Mouse (Mus musculus) G1E (cell line): ENCODE results near the gene Eefsec. TPM values are rescaled to one million over a fixed set of nuclear protein-coding genes. Genes with fewer than 3 reads are reported as not detected.

Experiments used
- ATAC-seq: 2 replicates; pipeline ENCODE4 v1.8.0; 2016; ENCODE audit warnings: mild to moderate bottlenecking; ENCODE audit not compliant: insufficient number of reproducible peaks, poor library complexity, low FRiP score, severe bottlenecking; ENCODE audit errors: extremely low read depth
- DNase-seq: peaks from one replicate; pipeline ENCODE4 v3.0.0; 2012; ENCODE audit warnings: low spot score
- H3K27me3 ChIP-seq: 2 replicates; pipeline ENCODE4 v1.6.1; 2012; ENCODE audit warnings: mild to moderate bottlenecking, low read length, inconsistent platforms; ENCODE audit not compliant: insufficient read depth
- H3K36me3 ChIP-seq: replicated peaks from 2 replicates; pipeline ENCODE3; 2012; ENCODE audit warnings: mild to moderate bottlenecking, inconsistent platforms
- H3K4me1 ChIP-seq: 2 replicates; pipeline ENCODE4 v1.6.1; 2012; ENCODE audit warnings: low read depth, low read length, inconsistent platforms, mixed read lengths; ENCODE audit not compliant: insufficient read depth
- H3K4me3 ChIP-seq: 2 replicates; pipeline ENCODE4 v1.5.1; 2012; ENCODE audit warnings: low read depth, mild to moderate bottlenecking, inconsistent platforms, low read length, moderate library complexity, mixed read lengths
- H3K9me3 ChIP-seq: replicated peaks from 2 replicates; pipeline ENCODE4 v1.6.1; 2012; ENCODE audit warnings: inconsistent platforms
- GATA2 ChIP-seq: IDR thresholded peaks from 2 replicates; pipeline ENCODE4 v1.6.1; 2012; ENCODE audit warnings: low read depth, low read length, inconsistent platforms, borderline replicate concordance
- POLR2AphosphoS5 ChIP-seq: IDR thresholded peaks from 2 replicates; pipeline ENCODE4 v1.6.1; 2012; ENCODE audit warnings: low read depth, low read length, inconsistent platforms; ENCODE audit not compliant: insufficient replicate concordance
- polyA plus RNA-seq: library from polyadenylated mRNA; stranded (reverse); fragments of >175 nt; gene quantifications from 2 replicates; pipeline ENCODE4 v1.2.3, GENCODE M21; 2012
- total RNA-seq, 2 experiments: library from RNA; stranded (forward) in 1 of 2; stranded (reverse) in 1 of 2; fragments of 200-1000 nt in 1 of 2; fragments of >200 nt in 1 of 2; fragmentation: Nextera tagmentation in 1 of 2; gene quantifications; 2 replicates each; pipeline ENCODE4 v1.2.3; 2014 to 2017

Gene Eefsec
- total and polyA plus RNA-seq, 3 experiments, result 12.3 to 50.6 (median 24.7) TPM

DNA sequence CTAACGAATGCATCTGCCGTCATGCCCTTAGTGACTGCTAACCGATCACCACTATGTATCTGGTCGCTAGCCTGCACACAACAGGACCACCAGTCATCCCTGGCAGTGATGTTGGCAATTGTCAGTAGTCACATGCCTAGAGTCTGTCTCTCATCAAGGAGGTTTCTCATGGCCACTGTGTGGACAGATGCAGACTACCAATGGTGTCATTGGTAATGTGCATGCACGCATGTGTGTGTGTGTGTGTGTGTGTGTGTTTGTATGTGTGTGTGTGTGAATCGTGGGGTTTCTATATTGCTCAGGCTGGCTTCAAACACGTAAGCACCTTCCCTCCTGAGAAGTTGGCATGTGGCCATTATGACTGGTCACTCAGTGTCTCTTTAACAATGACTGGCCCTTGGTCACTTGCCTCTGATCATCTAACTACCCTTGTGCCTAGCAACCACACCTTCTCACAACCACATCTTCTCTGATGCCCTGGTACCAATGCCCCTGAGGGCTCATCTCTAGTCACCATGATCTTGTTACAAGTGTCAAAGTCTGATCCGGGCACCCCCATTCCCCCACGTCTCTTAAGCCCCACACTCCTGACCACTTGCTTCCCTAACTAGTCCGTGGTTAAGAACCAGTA lies 238.8 kb downstream of the Eefsec start:
- TF ChIP-seq POLR2AphosphoS5 (peak; percentile 98; the same call in 1 of the 2 replicates), GATA2 (no peak)
- ATAC-seq, result no peak; the same call in 1 of the 2 replicates
- DNase-seq, result no peak
- Histone ChIP-seq H3K4me3 (no peak overlapping the region), H3K9me3 (no peaks in the 10 kb centered on the region), H3K4me1 (peaks cover 59% of the 10 kb centered on the region), H3K36me3 (peaks cover 44% of the 10 kb centered on the region), H3K27me3 (no peaks in the 10 kb centered on the region)

Other genes with a start within 250 kb of the Eefsec start
- not detected in 2 replicates for gene Dnajb8, start 224.3 kb downstream of the Eefsec start, total RNA-seq (2014; fragmentation: Nextera tagmentation)
- 0.11 TPM in 1 of 2 replicates, not detected in the other for gene Dnajb8, start 224.3 kb downstream of the Eefsec start, total RNA-seq (2017)
- not detected in 2 replicates for gene Dnajb8, start 224.3 kb downstream of the Eefsec start, polyA plus RNA-seq
- 34.3 and 48.4 TPM in 2 replicates for gene Ruvbl1, start 18.9 kb upstream of the Eefsec start, total RNA-seq (2014; fragmentation: Nextera tagmentation)
- 158 and 159 TPM in 2 replicates for gene Ruvbl1, start 18.9 kb upstream of the Eefsec start, total RNA-seq (2017)
- 24.1 and 35.6 TPM in 2 replicates for gene Ruvbl1, start 18.9 kb upstream of the Eefsec start, polyA plus RNA-seq
- gene Sec61a1, start 72.4 kb upstream of the Eefsec start, total RNA-seq (2014; fragmentation: Nextera tagmentation), result 182 and 243 TPM in 2 replicates
- gene Sec61a1, start 72.4 kb upstream of the Eefsec start, total RNA-seq (2017), result 86.0 and 93.2 TPM in 2 replicates
- 62.3 and 76.1 TPM in 2 replicates for gene Sec61a1, start 72.4 kb upstream of the Eefsec start, polyA plus RNA-seq
- gene Kbtbd12, start 191.4 kb upstream of the Eefsec start, total RNA-seq (2014; fragmentation: Nextera tagmentation), result not detected in 2 replicates
- gene Kbtbd12, start 191.4 kb upstream of the Eefsec start, total RNA-seq (2017), result 0.17 and 0.27 TPM in 2 replicates
- not detected in 2 replicates for gene Kbtbd12, start 191.4 kb upstream of the Eefsec start, polyA plus RNA-seq